Mouse (Mus musculus): ENCODE results near the gene Rab3ip. TPM values are rescaled to one million over a fixed set of nuclear protein-coding genes. Genes with fewer than 3 reads are reported as not detected.
A peak's percentile ranks its signal among the peaks of the same experiment; 100 is the strongest.

Gene Rab3ip
- total RNA-seq, 1 experiment from 2014 or later = 50.5 TPM

- DNase-seq = no peak
Measured at GRCm38 (mm10) chr10:116957867-116958551, 7.4 kb upstream of the Rab3ip start.

GRCm38 (mm10) chr10:116956483-116957158 is 6.1 kb upstream of the Rab3ip start:
- DNase-seq = no peak

GRCm38 (mm10) chr10:116955191-116955590 is 4.6 kb upstream of the Rab3ip start:
- DNase-seq = no peak

GRCm38 (mm10) chr10:116950886-116951285 is 317 bp upstream of the Rab3ip start:
- DNase-seq = no peak

- peak; percentile 48 for DNase-seq
Measured at GRCm38 (mm10) chr10:116949111-116950008, 1.2 kb downstream of the Rab3ip start.

GRCm38 (mm10) chr10:116948414-116948813 is 2.2 kb downstream of the Rab3ip start:
- no peak for DNase-seq

- peak; percentile 42 for DNase-seq
Measured at GRCm38 (mm10) chr10:116944940-116945339, 5.6 kb downstream of the Rab3ip start.

GRCm38 (mm10) chr10:116944144-116944543 is 6.4 kb downstream of the Rab3ip start:
- DNase-seq = no peak

GRCm38 (mm10) chr10:116943025-116943424 is 7.5 kb downstream of the Rab3ip start:
- peak; percentile 47 for DNase-seq

- no peak for DNase-seq
Measured at GRCm38 (mm10) chr10:116935028-116935427, 15.5 kb downstream of the Rab3ip start.

GRCm38 (mm10) chr10:116933794-116934193 is 16.8 kb downstream of the Rab3ip start:
- no peak for DNase-seq

GRCm38 (mm10) chr10:116932418-116932817 is 18.2 kb downstream of the Rab3ip start:
- DNase-seq = no peak

- DNase-seq = no peak
Measured at GRCm38 (mm10) chr10:116931497-116932179, 18.9 kb downstream of the Rab3ip start.

GRCm38 (mm10) chr10:116930936-116931335 is 19.6 kb downstream of the Rab3ip start:
- no peak for DNase-seq

- peak; percentile 39 for DNase-seq
Measured at GRCm38 (mm10) chr10:116930506-116930905, 20.1 kb downstream of the Rab3ip start.

GRCm38 (mm10) chr10:116928826-116929225 is 21.7 kb downstream of the Rab3ip start:
- DNase-seq = no peak

- no peak for DNase-seq
Measured at GRCm38 (mm10) chr10:116926428-116927113, 24.0 kb downstream of the Rab3ip start.

- no peak for DNase-seq
Measured at GRCm38 (mm10) chr10:116923651-116924495, 26.7 kb downstream of the Rab3ip start.

GRCm38 (mm10) chr10:116922161-116922560 is 28.4 kb downstream of the Rab3ip start:
- DNase-seq = no peak

GRCm38 (mm10) chr10:116921416-116921815 is 29.2 kb downstream of the Rab3ip start:
- no peak for DNase-seq

GRCm38 (mm10) chr10:116920641-116921040 is 29.9 kb downstream of the Rab3ip start:
- DNase-seq = no peak
